Mouse (Mus musculus) G1E (cell line): Measurements from ENCODE around the gene Trhr2. TPM values are rescaled to one million over a fixed set of nuclear protein-coding genes. Genes with fewer than 3 reads are reported as not detected.

Experiments used
- ATAC-seq: 2 replicates; pipeline ENCODE4 v1.8.0; 2016; ENCODE audit warnings: mild to moderate bottlenecking; ENCODE audit not compliant: insufficient number of reproducible peaks, poor library complexity, low FRiP score, severe bottlenecking; ENCODE audit errors: extremely low read depth
- DNase-seq: peaks from one replicate; pipeline ENCODE4 v3.0.0; 2012; ENCODE audit warnings: low spot score
- H3K27me3 ChIP-seq: 2 replicates; pipeline ENCODE4 v1.6.1; 2012; ENCODE audit warnings: mild to moderate bottlenecking, low read length, inconsistent platforms; ENCODE audit not compliant: insufficient read depth
- H3K36me3 ChIP-seq: replicated peaks from 2 replicates; pipeline ENCODE3; 2012; ENCODE audit warnings: mild to moderate bottlenecking, inconsistent platforms
- H3K4me1 ChIP-seq: 2 replicates; pipeline ENCODE4 v1.6.1; 2012; ENCODE audit warnings: low read depth, low read length, inconsistent platforms, mixed read lengths; ENCODE audit not compliant: insufficient read depth
- H3K4me3 ChIP-seq: 2 replicates; pipeline ENCODE4 v1.5.1; 2012; ENCODE audit warnings: low read depth, mild to moderate bottlenecking, inconsistent platforms, low read length, moderate library complexity, mixed read lengths
- H3K9me3 ChIP-seq: replicated peaks from 2 replicates; pipeline ENCODE4 v1.6.1; 2012; ENCODE audit warnings: inconsistent platforms
- CTCF ChIP-seq: IDR thresholded peaks from 2 replicates; pipeline ENCODE4 v1.5.1; 2012; ENCODE audit warnings: low read depth, low read length, inconsistent platforms, mixed read lengths
- GATA1 ChIP-seq: IDR thresholded peaks from 2 replicates; pipeline ENCODE4 v1.6.1; 2012; ENCODE audit warnings: borderline replicate concordance, low read length, inconsistent platforms, mixed read lengths
- GATA2 ChIP-seq: IDR thresholded peaks from 2 replicates; pipeline ENCODE4 v1.6.1; 2012; ENCODE audit warnings: low read depth, low read length, inconsistent platforms, borderline replicate concordance
- POLR2AphosphoS5 ChIP-seq: IDR thresholded peaks from 2 replicates; pipeline ENCODE4 v1.6.1; 2012; ENCODE audit warnings: low read depth, low read length, inconsistent platforms; ENCODE audit not compliant: insufficient replicate concordance
- TAL1 ChIP-seq: conservative IDR thresholded peaks from 2 replicates; pipeline ENCODE4 v1.6.1; 2012; ENCODE audit warnings: low read depth, low read length, inconsistent platforms, mixed read lengths
- polyA plus RNA-seq: library from polyadenylated mRNA; stranded (reverse); fragments of >175 nt; gene quantifications from 2 replicates; pipeline ENCODE4 v1.2.3, GENCODE M21; 2012
- total RNA-seq, 2 experiments: library from RNA; stranded (forward) in 1 of 2; stranded (reverse) in 1 of 2; fragments of 200-1000 nt in 1 of 2; fragments of >200 nt in 1 of 2; fragmentation: Nextera tagmentation in 1 of 2; gene quantifications; 2 replicates each; pipeline ENCODE4 v1.2.3; 2014 to 2017

The Trhr2 gene
- total and polyA plus RNA-seq, 3 experiments, result not detected

- DNase-seq (no peak), ATAC-seq (no peak)
- no peak overlapping the region for H3K4me3 ChIP-seq
- no peaks in the 10 kb centered on the region for H3K27me3 ChIP-seq
- H3K9me3 ChIP-seq, result no peaks in the 10 kb centered on the region
- no peak for TF ChIP-seq GATA1
- TF ChIP-seq TAL1, result no peak
- no peak for TF ChIP-seq POLR2AphosphoS5
- no peak for TF ChIP-seq CTCF
- no peak for TF ChIP-seq GATA2
- H3K36me3 ChIP-seq, result peaks cover 96% of the 10 kb centered on the region
- peaks cover 14% of the 10 kb centered on the region for H3K4me1 ChIP-seq
Observed at GRCm38 (mm10) chr8:122390758-122391157, 30.2 kb upstream of the Trhr2 start.

- Histone ChIP-seq H3K27me3 (no peaks in the 10 kb centered on the region), H3K4me1 (peaks cover 24% of the 10 kb centered on the region), H3K36me3 (peaks cover 96% of the 10 kb centered on the region), H3K4me3 (no peak overlapping the region), H3K9me3 (no peaks in the 10 kb centered on the region)
- TF ChIP-seq TAL1 (no peak), GATA1 (no peak), POLR2AphosphoS5 (no peak), CTCF (no peak)
- ATAC-seq (no peak), DNase-seq (no peak)
Observed at GRCm38 (mm10) chr8:122389357-122389756, 28.8 kb upstream of the Trhr2 start.

GRCm38 (mm10) chr8:122383039-122383438, 22.5 kb upstream of the Trhr2 start:
- no peaks in the 10 kb centered on the region for H3K27me3 ChIP-seq
- no peak overlapping the region for H3K4me3 ChIP-seq
- DNase-seq (no peak), ATAC-seq (no peak)
- H3K36me3 ChIP-seq, result peaks cover 99% of the 10 kb centered on the region
- no peaks in the 10 kb centered on the region for H3K9me3 ChIP-seq
- peaks cover 60% of the 10 kb centered on the region for H3K4me1 ChIP-seq
- TF ChIP-seq TAL1 (no peak), POLR2AphosphoS5 (no peak), GATA1 (no peak), CTCF (no peak), GATA2 (no peak)

GRCm38 (mm10) chr8:122376365-122377231, 16.1 kb upstream of the Trhr2 start, which contains the start of gene Zc3h18:
Gene Zc3h18, plus strand, starts transcription at chr8:122376609.
- H3K27me3 ChIP-seq, result no peaks in the 10 kb centered on the region
- peaks cover 56% of the 10 kb centered on the region for H3K36me3 ChIP-seq
- TF ChIP-seq GATA1, result no peak
- peak within 1 kb of the TSS; percentile 92 for H3K4me3 ChIP-seq
- no peaks in the 10 kb centered on the region for H3K9me3 ChIP-seq
- DNase-seq (peak; percentile 95), ATAC-seq (peak; percentile 82)
- peaks cover 46% of the 10 kb centered on the region for H3K4me1 ChIP-seq

- H3K4me1 ChIP-seq, result peaks cover 43% of the 10 kb centered on the region
- TF ChIP-seq POLR2AphosphoS5, result no peak
- no peak for TF ChIP-seq GATA2
- no peak for TF ChIP-seq CTCF
- no peak for TF ChIP-seq TAL1
- TF ChIP-seq GATA1, result no peak
- no peaks in the 10 kb centered on the region for H3K9me3 ChIP-seq
- no peak for ATAC-seq
- peaks cover 49% of the 10 kb centered on the region for H3K36me3 ChIP-seq
- H3K27me3 ChIP-seq, result no peaks in the 10 kb centered on the region
- peak; percentile 11 for DNase-seq
- H3K4me3 ChIP-seq, result peak overlapping the region; percentile 92
Observed at GRCm38 (mm10) chr8:122375751-122376364, 15.3 kb upstream of the Trhr2 start.

- TF ChIP-seq GATA2, result no peak
- Histone ChIP-seq H3K36me3 (peaks cover 44% of the 10 kb centered on the region), H3K27me3 (no peaks in the 10 kb centered on the region), H3K4me1 (peaks cover 44% of the 10 kb centered on the region), H3K4me3 (peak overlapping the region; percentile 92; the same call in 1 of the 2 replicates), H3K9me3 (no peaks in the 10 kb centered on the region)
- ATAC-seq, result no peak
- no peak for DNase-seq
Observed at GRCm38 (mm10) chr8:122375320-122375719, 14.8 kb upstream of the Trhr2 start.

GRCm38 (mm10) chr8:122371706-122372105, 11.2 kb upstream of the Trhr2 start:
- DNase-seq (no peak), ATAC-seq (no peak)
- Histone ChIP-seq H3K27me3 (peaks cover 10% of the 10 kb centered on the region), H3K36me3 (peaks cover 15% of the 10 kb centered on the region), H3K9me3 (no peaks in the 10 kb centered on the region), H3K4me1 (peaks cover 30% of the 10 kb centered on the region), H3K4me3 (no peak overlapping the region)
- no peak for TF ChIP-seq TAL1
- no peak for TF ChIP-seq POLR2AphosphoS5
- no peak for TF ChIP-seq CTCF
- no peak for TF ChIP-seq GATA2
- TF ChIP-seq GATA1, result no peak
